Mouse (Mus musculus) layer of hippocampus, postnatal 10 days (tissue): ENCODE data around the gene Gm6460. TPM values are rescaled to one million over a fixed set of nuclear protein-coding genes. Genes with fewer than 3 reads are reported as not detected.
"Not testable (repeated sequence)": the region's sequence is repeated elsewhere in the genome, so short reads cannot be mapped to it uniquely, and the experiment has no call there.

ENCODE experiments used
- DNase-seq, 2 experiments: peaks; one replicate each; pipeline ENCODE4 v3.0.0; 2021; ENCODE audit warnings: low spot score in 2 of 2
- long read RNA-seq: library from polyadenylated mRNA; stranded (forward); transcript quantifications from one replicate; pipeline ENCODE4 v2.0.0, GENCODE M21; 2023
- total RNA-seq, 2 experiments: library from RNA; stranded (reverse); gene quantifications; 2 replicates each; pipeline ENCODE4 v1.2.3; 2021

Gene Gm6460
- total RNA-seq: not detected
- long read RNA-seq: 0 reads

GRCm38 (mm10) chr5:11594613-11595012 is at the start of gene Gm6460:
Gene Gm6460 (plus strand): TSS chr5:11594913.
- not testable (repeated sequence) for DNase-seq

Other genes starting within 250 kb of the Gm6460 start
- not detected for gene Gm8897, start 178.5 kb upstream of the Gm6460 start, total RNA-seq
- not detected for gene Gm8906, start 92.2 kb upstream of the Gm6460 start, total RNA-seq
- gene Gm8922, start 87.0 kb downstream of the Gm6460 start, total RNA-seq: not detected
- not detected for gene Gm8926, start 175.6 kb downstream of the Gm6460 start, total RNA-seq